Mouse (Mus musculus) heart, adult 11 months (tissue): Measurements from ENCODE around the gene Zdhhc5.

Source experiments
- DNase-seq: peaks from one replicate; pipeline ENCODE4 v3.0.0; 2022

Gene Zdhhc5

DNA sequence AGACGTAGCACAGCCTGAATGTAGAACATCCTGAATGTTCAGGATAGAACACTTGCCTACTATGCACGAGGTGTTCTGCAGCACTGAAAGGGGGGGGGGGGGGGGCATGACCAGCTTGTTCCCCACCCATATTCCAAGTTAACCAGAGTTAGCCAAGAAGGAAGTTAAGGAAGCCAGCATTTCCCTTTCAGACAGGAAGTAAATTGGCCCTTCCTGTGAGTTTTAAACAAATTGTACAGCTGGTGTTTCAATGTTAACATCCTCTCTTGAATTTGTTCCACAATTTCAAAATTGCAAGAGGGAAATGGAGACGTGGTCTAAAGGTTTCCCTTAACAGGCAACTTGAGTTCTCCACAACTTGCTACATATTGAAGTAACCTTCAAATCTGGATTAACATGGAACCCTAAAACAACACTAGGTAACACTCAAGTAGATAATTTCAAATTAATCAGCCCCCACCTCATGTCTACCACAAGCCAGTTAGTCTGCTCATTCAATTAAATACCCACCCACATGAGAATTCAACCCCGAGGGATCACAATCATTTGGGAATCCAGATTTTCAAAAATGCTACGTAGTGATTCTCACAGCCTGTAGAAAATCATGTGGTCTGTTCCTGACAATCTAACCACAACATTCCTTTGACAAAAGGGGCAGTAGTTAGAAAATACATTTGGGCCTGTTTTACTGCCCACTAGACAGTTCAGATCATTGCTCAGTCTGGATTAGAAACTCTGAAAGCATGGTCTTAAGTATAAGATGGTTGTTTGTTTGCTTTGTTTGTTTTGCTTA, 76.4 kb downstream of the Zdhhc5 start:
- DNase-seq: peak; percentile 92
